Mouse (Mus musculus): ENCODE data around the gene Rbm34. TPM values are rescaled to one million over a fixed set of nuclear protein-coding genes. Genes with fewer than 3 reads are reported as not detected.

The Rbm34 gene
- polyA plus RNA-seq, 1 experiment from 2014 or later, result 25.0 TPM

Other genes starting within 250 kb of the Rbm34 start
- gene Tomm20, start 25.2 kb downstream of the Rbm34 start, polyA plus RNA-seq (2016; fragmentation: Nextera tagmentation; extraction: Ambion mirVana), result 276 and 307 TPM in 2 replicates
- 21.5 and 25.2 TPM in 2 replicates for gene Pard3, start 92.8 kb upstream of the Rbm34 start, polyA plus RNA-seq (2016; fragmentation: Nextera tagmentation; extraction: Ambion mirVana)